Mouse (Mus musculus) gastrocnemius, postnatal 14 days (tissue): ENCODE data around the gene Acp1. TPM values are rescaled to one million over a fixed set of nuclear protein-coding genes. Genes with fewer than 3 reads are reported as not detected.
A peak's percentile ranks its signal among the peaks of the same experiment; 100 is the strongest.

Experiments
- DNase-seq: peaks from one replicate; pipeline ENCODE4 v3.0.0; 2021; ENCODE audit warnings: mixed read lengths
- intact Hi-C: fragments of 180-260 bp; cut with DNase I; formaldehyde crosslinking; loops from one replicate; pipeline ENCODE4 v1.15.1; 2025; ENCODE audit warnings: low total_unique reads
- long read RNA-seq, 2 experiments: library from polyadenylated mRNA; stranded (forward); transcript quantifications; one replicate each; pipeline ENCODE4 v2.0.0; 2021
- total RNA-seq, 2 experiments: library from RNA; stranded (reverse); gene quantifications; 2 replicates each; pipeline ENCODE4 v1.2.3; 2021

The Acp1 gene
- total RNA-seq: 10 to 100 TPM; 35.6 to 36.2 TPM
- long read RNA-seq, experiment 1, transcript Acp1-201 (6 exons, 3,066 nt): minor isoform, 33 of 78 reads
- long read RNA-seq, experiment 1, transcript Acp1-202 (6 exons, 2,754 nt): major isoform, 42 of 78 reads
- long read RNA-seq, experiment 1, partial matches to known transcripts: 0 of 78 reads
- long read RNA-seq, experiment 1, other reads (novel, unspliced or antisense): 3 of 78 reads
- long read RNA-seq, experiment 2, transcript Acp1-201 (6 exons, 3,066 nt): minor isoform, 21 of 76 reads
- long read RNA-seq, experiment 2, transcript Acp1-202 (6 exons, 2,754 nt): major isoform, 50 of 76 reads
- long read RNA-seq, experiment 2, partial matches to known transcripts: 0 of 76 reads
- long read RNA-seq, experiment 2, other reads (novel, unspliced or antisense): 4 of 76 reads

DNA sequence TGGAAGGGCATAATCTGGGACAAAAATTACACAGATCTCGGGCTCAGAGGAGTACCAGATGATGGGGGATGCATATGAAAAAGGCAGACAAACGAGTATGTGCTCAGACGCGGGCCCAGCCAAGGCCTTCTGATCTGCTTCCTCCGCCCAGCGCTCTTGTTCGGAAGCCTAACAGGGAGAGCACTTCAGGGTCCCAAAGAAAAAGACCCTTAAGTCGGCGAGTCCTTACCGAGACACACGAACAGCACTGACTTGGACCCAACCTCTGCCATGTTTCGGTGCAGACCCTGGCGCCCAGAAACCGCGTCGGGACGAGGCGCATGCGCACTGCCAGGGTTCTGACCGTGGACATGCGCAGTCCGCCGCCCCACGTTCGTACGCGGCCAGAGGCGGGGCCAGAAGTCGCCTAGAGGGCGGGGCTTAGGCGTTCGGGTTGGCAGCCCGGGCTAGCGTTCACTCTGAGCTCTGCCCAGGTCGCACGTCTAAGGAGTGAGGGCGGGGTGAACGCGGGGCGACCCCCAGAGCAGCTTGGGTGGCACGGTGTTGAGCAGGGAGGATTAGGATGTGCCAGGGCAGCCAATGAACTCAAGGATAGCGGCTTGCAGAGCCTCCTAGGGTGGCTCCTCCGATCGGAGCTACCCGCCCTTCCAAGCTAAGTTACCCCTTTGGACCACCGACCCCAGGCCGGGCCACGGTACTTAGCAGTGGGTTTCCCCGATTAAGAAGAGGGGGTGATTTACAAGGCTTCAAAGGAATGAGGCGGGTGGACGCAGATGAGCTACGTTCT, at the start of gene Acp1, which contains the start of gene Sh3yl1:
Gene Acp1 (minus strand): TSS at position 329 of the 787 bp plus-strand sequence.
Gene Sh3yl1 (plus strand): TSS at position 408 of the 787 bp plus-strand sequence.
- intact Hi-C loops: no loop called here
- peak; percentile 94 for DNase-seq

DNA sequence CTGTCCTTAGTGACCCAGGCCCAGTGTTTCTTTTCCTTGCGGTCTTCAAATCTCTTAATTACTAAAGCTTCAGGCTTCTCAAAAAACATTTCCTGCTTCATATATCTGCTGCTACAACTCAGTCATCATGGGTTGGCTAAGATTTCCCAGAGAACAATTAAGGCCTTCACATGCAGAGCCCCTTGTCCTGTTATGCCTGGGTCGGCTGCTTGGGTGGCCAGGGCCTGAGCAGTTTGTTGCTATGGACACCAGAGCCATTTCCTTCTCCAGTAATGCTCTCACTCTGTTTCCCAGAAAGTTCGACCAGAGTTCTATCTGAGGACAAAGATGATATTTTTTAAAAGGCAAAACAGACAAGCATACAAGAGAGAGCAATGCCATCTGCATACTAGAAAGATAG, 32.8 kb upstream of the Acp1 start:
- DNase-seq: no peak
- intact Hi-C loops: no loop called here

DNA sequence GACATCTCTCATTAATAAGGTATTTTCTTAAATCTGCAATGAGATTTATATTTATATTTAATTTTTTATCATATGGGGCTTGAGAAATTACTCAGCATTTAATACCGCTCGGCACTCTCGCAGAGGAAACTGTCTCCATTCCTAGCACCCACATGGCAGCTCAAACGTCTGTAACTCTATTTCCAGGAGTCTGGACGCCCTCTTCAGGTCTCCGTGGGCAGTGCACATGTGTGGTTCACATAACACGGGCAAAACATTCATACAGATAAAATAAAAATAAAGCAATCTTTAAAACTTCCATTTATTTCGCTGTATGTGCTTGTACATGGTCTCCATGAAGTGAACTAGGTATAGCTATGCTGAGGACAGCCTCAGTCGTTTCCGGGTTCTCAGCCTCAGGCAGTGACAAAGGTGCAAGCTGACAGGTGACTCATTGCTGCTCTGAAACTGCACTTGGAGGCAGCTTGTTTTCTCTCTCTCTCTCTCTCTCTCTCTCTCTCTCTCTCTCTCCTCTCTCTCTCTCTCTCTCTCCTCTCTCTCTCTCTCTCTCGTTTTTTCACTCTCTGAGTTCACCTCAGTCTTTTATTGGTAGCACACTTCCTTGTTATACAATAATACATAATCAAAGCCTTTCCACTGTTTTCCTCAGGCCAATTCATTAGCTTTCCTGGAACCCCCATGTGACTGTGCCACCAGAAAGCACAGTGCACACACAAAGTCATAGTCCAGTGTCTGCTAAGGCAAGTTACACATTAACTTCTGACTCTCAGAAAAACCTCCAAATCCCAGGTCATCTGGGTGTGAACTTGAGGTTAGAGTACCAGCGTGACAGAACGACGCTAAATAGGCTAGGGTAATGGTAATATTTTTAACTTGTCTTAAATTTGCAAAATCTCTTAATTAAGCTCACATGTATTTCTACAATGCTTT, 31.9 kb upstream of the Acp1 start:
- DNase-seq: no peak
- intact Hi-C loops: no loop called here

DNA sequence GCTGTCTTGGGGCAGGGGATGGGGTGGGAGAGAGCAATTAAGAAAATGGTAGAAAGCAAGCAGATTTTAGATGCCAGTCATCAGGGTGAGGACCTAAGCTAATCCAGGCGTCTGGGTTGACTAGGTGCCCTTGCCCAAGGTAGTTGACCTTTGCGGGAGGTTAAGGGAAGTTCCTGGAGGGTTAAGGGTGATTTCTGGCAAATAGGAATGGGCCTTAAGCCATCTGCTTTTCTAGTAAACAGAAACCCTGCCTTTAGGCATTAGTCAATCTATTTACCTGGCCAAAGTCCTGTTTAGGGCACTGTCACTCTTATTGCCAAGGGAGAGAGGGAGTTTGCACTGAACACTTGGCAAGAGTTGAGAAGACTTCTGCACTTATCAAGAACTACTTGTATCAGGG, 25.5 kb upstream of the Acp1 start:
- intact Hi-C loops: no loop called here
- DNase-seq: no peak

DNA sequence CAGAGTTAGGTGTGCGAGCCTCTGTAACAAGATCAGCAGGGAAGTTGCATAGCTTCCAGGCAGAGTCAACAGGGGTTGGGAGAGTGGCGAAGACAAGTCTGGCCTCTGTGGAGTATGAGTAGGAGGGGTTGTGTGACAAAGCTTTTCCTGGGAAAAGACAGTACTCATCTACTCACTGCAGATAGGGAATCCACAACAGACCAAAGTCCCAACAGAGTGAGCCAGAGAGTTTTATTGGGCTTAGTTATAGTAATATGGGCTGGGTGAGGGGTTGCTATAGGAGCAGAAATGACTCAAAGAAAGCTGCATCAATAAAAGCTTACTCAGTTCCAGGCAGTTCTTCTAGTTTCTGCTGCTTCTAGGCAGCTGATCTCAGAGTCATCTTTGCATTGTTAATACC, 21.9 kb upstream of the Acp1 start:
- DNase-seq: no peak
- intact Hi-C loops: no loop called here

DNA sequence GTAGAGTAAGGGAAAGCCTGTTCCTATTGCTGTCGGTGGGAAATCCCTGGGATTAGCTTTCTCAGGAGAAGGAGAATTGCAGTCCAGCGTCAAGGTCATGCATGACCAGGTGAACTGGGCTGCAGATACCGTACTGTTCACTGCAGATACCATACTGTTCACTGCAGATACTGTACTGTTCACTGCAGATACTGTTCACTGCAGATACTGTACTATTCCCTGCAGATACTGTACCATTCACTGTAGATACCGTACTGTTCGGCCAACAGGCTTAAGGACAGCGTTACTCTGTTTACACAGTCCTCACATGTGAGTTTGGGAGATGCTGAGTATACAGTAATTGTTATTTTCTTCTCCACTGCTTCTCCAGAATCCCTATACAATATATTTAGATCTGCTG, 16.8 kb upstream of the Acp1 start:
- DNase-seq: no peak
- intact Hi-C loops: no loop called here

DNA sequence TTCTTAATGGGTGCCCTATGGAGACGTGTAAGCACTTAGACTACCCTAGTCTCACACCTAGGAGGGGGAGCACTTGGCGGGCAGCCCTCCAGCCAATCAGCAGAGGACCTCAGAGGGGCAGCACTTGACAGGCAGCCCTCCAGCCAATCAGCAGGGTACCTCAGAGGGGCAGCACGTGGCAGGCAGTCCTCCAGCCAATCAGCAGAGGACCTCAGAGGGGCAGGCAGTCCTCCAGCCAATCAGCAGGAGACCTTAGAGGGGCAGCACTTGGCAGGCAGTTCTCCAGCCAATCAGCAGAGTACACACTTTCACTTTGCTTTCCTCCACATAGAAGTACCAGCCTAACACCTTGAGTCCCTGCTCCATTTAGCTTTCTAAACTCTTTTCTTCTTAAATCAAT, 11.0 kb upstream of the Acp1 start:
- intact Hi-C loops: no loop called here
- no peak for DNase-seq

DNA sequence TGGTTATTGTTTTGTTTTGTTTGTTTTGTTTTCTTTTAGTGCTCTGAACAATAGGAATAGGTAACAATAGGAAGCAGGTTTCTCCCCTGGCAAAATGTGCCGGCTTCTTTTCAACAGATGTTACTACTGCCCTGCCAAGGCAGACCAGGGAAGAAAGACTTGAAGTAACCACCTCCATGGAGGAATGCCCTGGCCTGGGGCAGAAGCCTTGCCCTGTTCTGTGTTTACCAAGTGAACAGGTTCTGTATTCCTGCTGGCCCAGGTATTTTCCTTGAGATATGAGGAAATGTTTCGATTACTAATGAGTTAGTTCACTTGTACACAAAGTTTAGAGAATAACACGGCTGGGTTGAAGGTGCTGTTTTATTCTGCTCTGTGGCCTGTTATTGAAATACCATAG, 1.5 kb upstream of the Acp1 start:
- intact Hi-C loops: no loop called here

DNA sequence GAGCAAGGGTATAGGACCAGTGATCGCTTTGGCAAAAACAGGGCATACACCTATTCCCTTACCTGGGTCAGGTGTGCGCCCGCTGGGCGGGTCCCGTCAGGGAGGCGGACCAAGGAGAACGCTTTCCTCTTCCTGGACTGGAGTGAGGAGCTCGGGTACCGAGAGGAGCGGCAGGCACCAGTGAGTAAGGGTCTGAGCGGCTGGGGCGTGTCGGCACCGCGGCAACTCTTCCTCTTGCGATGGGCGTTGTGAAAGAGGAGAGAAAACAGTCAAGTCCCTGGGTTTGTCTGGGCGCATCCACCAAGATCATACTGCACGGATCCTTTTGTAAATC, 626 bp upstream of the Acp1 start:
- peak; percentile 6 for DNase-seq
- intact Hi-C loops: no loop called here

More for the DNA sequence above, 1.5 kb upstream of the Acp1 start:
- no peak for DNase-seq

DNA sequence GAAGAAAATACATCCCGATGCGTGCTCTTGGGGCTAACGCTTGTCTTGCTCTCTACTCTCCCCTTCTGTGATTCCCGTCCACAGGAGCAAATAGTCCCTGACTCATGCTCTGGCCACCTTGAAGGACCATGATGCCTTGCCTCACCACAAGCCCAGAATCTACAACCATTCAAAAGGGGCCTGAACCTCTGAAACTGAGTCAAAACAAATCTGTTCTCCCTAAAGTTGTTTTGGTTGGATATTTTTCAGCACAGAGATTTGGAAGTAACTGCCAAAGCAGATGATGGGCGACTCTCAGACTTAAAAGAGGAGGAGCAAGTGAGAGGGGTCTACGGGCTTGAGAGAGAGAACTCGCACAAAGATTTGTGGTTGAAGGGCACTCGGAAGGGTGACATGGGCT, 529 bp downstream of the Acp1 start:
- intact Hi-C loops: no loop called here
- DNase-seq: no peak

DNA sequence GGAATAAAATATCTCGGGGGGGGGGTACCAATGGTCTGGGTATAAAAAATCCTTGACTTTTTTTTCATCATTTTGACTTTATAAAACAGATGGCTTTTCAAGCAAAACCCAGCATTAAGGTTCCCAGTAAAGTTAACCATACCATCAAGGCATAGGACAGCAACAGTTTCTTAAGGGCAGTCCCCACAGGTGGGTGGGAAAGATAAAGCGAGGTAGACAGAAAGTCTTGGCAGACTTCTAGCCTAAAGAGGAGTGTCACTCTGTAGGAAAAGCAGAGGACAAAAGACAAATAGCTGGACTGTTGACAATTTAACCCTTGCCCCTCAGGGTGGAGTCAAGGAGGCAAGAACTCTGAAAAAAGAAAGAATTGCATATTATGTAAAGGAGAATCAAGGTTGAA, 1.5 kb downstream of the Acp1 start:
- DNase-seq: no peak
- intact Hi-C loops: no loop called here

DNA sequence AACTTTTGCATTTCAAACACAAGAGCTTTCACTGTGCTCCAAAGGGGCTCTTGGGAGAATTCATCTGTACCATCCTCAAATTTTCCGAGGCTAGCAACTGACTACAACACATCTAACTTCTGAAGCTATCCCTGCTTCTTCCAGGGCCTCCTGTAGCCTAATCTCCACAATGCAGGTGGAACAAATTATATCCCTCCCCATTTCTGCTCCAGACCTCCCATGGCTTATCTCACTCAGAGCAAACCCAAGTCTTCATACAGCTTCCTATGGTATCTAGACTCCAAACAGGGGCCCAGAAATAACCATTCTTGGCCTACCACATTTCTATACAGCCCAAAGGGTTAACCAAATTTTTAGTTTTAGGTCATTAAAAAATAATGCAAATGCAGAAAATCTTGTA, 2.7 kb downstream of the Acp1 start:
- intact Hi-C loops: no loop called here

DNA sequence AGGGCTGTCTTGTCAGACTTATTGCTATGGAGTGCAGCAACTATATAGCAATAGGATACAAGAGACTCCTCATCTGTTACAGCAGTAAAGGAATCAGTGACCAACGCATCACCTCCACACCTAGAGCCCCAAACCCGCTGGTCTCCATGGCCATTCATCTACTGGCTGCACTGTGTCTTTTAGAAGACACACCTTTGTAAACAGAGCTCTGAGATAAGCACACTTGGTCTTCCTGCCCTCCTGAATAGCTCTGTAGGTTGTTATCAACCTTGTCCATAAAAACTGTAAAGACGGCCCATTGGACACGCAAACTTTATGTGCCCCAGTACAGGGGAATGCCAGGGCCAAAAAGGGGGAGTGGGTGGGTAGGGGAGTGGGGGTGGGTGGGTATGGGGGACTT, 14.3 kb downstream of the Acp1 start:
- intact Hi-C loops: no loop called here
- no peak for DNase-seq

More for the DNA sequence above, 2.7 kb downstream of the Acp1 start:
- DNase-seq: no peak

DNA sequence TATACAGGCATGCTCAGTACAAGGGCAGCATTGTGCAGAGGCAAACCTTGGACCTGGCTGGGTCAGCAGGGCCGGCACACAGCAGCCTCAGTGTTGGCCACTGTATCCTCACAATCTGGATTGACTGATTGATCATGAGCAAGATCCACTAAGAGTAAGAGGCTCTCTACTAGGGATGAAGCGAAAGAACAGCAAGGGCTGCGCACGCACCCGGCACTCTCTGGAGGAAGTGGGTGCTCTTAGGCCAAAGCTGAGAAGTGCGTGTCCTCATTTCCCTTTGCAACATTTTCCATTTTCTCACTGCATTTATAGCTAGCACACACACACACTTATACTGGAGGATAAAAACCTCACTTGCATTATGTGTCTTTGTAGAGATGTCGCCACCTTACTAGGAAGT, 20.0 kb downstream of the Acp1 start:
- intact Hi-C loops: loop anchor here (5.0 kb wide), 1 partner anchor 294 kb away; no protein-coding TSS in a partner anchor
- DNase-seq: no peak

DNA sequence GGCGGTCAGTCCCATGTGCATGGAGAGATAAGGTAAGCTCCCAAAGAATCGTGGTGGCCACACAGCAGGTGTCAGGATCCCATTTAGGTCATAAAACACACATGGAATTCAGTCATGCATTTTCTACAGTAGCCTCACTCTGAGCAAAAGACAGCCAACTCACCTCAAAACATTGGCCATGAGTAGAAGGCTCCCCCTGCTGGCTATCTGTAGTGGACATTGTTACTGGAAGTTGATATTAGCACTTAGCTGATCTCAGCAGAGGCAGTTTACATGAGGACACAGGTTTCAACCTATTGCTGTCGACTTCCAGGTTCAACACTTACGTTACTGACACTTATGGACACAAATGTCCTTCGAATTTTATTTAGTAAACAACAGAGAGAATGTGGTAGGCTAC, 21.3 kb downstream of the Acp1 start:
- intact Hi-C loops: loop anchor here (5.0 kb wide), 1 partner anchor 293 kb away; no protein-coding TSS in a partner anchor
- DNase-seq: peak; percentile 40

DNA sequence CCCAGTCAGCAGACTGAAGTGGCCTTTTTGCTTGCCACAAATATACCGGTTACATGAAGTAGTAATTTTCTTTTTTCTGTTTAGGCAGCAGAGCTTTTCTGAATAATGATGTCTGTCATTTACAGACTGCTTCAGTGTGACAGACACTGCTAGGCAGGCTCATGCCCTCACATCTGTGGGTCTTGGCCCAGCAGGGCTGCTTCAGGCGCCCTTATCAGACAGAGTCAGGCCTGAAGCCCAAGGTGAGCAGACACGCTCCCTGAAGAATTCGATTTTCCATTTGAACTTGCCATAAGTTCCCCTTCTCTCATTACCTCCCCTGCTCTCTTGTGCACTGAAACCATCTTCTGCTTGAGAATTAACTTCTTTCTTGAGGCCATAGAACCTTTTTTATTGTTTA, 23.4 kb downstream of the Acp1 start:
- intact Hi-C loops: no loop called here

DNA sequence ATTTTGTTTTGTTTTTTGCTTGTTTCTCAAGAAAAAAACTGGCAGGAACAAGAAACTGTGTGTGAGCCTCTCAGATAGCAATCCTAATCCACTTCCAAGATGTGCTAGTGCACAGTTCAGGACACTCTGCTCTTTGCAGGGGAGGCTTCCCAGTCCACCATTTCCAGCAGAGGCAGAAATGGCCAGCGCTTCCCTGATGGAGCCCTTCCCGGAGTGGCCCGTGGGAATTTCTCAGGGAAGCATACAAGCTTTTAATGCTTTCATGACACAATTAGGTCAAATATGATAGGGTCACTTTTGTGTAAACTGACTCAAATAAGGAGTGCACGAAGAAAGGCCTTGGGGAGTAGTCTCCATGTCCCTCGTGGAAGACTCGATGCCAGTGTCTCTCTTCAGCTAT, 25.5 kb downstream of the Acp1 start:
- intact Hi-C loops: no loop called here
- DNase-seq: peak; percentile 23

More for the DNA sequence above, 23.4 kb downstream of the Acp1 start:
- no peak for DNase-seq

DNA sequence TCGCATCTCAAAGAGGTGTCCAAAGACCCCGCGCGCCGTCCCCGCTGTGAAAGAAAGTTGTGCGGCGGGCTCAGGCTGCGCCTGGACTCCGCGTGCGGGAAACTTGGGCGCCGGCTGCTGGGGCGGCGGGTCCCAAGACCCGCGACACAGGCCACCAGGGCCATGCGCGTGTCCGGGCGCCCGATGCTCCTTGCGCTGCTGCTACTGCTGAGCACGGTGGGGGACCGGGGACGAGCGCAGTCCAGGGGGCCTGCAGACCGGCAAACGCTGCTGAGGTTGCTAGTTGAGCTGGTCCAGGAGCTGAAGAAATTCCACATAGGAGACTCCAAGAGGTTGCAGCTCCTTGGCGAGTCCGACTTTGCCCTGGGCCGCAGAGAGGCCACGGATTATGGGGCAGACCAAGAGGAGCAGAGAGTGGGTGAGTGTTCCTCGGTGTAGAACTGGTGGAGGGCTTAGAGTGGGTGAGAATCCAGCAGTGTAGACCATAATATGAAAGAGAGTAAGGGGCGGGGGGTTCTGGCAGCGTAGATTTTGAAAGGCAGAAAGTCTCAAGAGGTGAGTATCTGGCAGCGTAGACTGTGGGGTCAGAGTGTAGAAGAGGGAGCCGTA, 26.7 kb downstream of the Acp1 start:
- no peak for DNase-seq
- intact Hi-C loops: no loop called here

DNA sequence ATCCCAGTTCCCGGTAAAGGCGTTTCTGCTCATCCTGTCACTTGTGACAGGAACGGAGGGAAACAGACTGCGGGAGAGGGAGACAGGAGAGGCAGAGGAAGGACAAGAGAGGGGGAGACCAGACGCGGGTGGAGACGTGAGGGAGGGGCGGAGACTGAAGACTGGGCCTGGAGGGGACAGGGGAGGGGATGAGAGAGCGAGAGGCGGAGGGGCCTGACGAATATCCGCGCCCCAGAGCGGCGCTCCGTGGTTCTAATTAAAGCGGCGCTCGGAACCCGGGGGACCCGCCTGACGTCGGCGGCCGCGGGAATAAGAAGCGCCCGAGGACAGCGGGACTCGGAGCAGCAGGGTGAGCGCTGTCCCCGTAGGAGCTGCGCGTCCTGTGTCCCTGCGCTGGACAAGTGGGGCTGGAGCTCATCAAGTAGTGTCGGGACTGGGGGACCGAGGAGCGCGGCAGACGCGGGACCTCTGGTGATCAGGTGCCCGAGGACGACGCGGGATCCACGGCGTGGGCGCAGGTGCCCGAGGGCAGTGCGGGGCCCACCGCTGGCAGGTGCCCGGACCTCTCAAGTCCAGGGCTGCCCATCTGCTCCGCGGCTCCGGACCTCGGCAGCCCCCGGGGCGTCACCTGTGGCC, 27.3 kb downstream of the Acp1 start, which contains the start of gene Alkal2:
Gene Alkal2 (plus strand): TSS at position 337 of the 636 bp plus-strand sequence.
- intact Hi-C loops: no loop called here
- peak; percentile 14 for DNase-seq
